Mouse (Mus musculus) E14TG2a.4 (cell line): ENCODE measurements at regions not wholly inside any gene's neighbourhood (a gene's known extent, or its start where the extent isn't known, plus 50 kb on each side); places are given as distances from the start of the nearest gene placed in this dataset.

Experiments used
- CTCF ChIP-seq: conservative IDR thresholded peaks from 2 replicates; pipeline ENCODE4 v1.5.1; 2014; ENCODE audit warnings: low read length
- NANOG ChIP-seq: IDR thresholded peaks from 2 replicates; pipeline ENCODE4 v1.6.1; 2014; ENCODE audit warnings: borderline replicate concordance, low read length, mixed read lengths

DNA sequence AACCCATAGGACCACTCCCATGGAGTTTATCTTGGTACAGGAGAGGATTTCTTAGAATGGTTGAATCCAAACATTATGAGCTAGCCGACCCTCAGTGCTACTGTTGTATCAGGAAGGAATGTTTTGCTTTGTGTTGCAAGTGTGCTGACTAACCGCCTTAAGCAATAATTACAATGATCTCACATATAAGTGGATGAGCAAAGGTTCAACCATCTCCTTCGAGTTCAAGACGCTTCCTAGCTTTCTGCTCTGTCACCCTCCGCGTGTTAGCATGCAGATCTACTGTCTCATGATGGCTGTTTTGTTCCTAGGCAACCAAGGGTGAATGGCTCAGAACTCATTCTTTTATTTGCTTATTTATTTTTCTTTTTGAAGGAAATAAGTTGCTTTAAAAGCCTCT is 84.7 kb downstream of the Klf5 start:
- TF ChIP-seq CTCF (no peak), NANOG (no peak)
